Mouse (Mus musculus) small intestine, adult 2 months (tissue): ENCODE data around the gene Tial1. TPM values are rescaled to one million over a fixed set of nuclear protein-coding genes. Genes with fewer than 3 reads are reported as not detected.
A peak's percentile ranks its signal among the peaks of the same experiment; 100 is the strongest.

Source experiments
- H3K27ac ChIP-seq: fragments of 200-500 bp; 2 replicates; pipeline ENCODE4 v1.5.1; 2012; ENCODE audit warnings: low read depth, low read length, control low read depth, inconsistent platforms; ENCODE audit not compliant: insufficient read depth
- H3K27me3 ChIP-seq: fragments of 200-500 bp; 2 replicates; pipeline ENCODE4 v1.6.1; 2012; ENCODE audit warnings: mild to moderate bottlenecking, moderate library complexity, low read length, inconsistent platforms; ENCODE audit not compliant: control insufficient read depth, insufficient read depth
- H3K36me3 ChIP-seq: fragments of 200-500 bp; 2 replicates; pipeline ENCODE4 v1.6.1; 2012; ENCODE audit warnings: mild to moderate bottlenecking, low read length, control low read depth, inconsistent platforms; ENCODE audit not compliant: control insufficient read depth, insufficient read depth
- H3K4me1 ChIP-seq: fragments of 200-500 bp; 2 replicates; pipeline ENCODE4 v1.6.1; 2012; ENCODE audit warnings: low read length, inconsistent platforms, mixed read lengths; ENCODE audit not compliant: control insufficient read depth, insufficient read depth, insufficient read length
- H3K4me3 ChIP-seq: fragments of 200-500 bp; 2 replicates; pipeline ENCODE4 v1.5.1; 2012; ENCODE audit warnings: low read depth, mild to moderate bottlenecking, control low read depth, inconsistent platforms, low read length, moderate library complexity
- CTCF ChIP-seq: fragments of 200-500 bp; IDR thresholded peaks from 2 replicates; pipeline ENCODE4 v1.5.1; 2012; ENCODE audit warnings: low read depth, mild to moderate bottlenecking, control low read depth, inconsistent platforms, low read length, moderate library complexity, mixed read lengths; ENCODE audit not compliant: insufficient replicate concordance, insufficient read length; ENCODE audit errors: extremely low read depth
- POLR2A ChIP-seq: fragments of 200-500 bp; IDR thresholded peaks from 2 replicates; pipeline ENCODE4 v1.6.1; 2012; ENCODE audit warnings: low read depth, mild to moderate bottlenecking, control low read depth, inconsistent platforms, low read length, moderate library complexity
- WGBS: fragments of 180-500 bp; shearing (Covaris S2); methylation state at CpG from one replicate; pipeline ENCODE4 v1.1.7; 2018; 5-methylcytosine and 5-hydroxymethylcytosine counted together
- polyA plus RNA-seq: library from polyadenylated mRNA; depleted of rRNA; stranded (reverse); fragments of >200 nt; gene quantifications from 2 replicates; pipeline ENCODE4 v1.2.3, GENCODE M21; 2012

The Tial1 gene
- polyA plus RNA-seq, 1 experiment: 11.6 TPM

- Histone ChIP-seq H3K27ac (no peak overlapping the region), H3K4me3 (peak overlapping the region; percentile 79), H3K36me3 (no peaks in the 10 kb centered on the region), H3K4me1 (no peaks in the 10 kb centered on the region), H3K27me3 (peaks cover 28% of the 10 kb centered on the region)
- no peak for TF ChIP-seq POLR2A
- TF ChIP-seq CTCF: no peak
- WGBS: 3% methylated on average over 32 of the region's 32 CpGs
Measured at GRCm38 (mm10) chr7:128417226-128417929, 44.1 kb downstream of the Tial1 start.

- H3K36me3 ChIP-seq: no peaks in the 10 kb centered on the region
- TF ChIP-seq POLR2A (no peak), CTCF (no peak)
- H3K4me3 ChIP-seq: no peak overlapping the region
- H3K27ac ChIP-seq: no peak overlapping the region
- H3K27me3 ChIP-seq: peaks cover 28% of the 10 kb centered on the region
- 60% methylated on average over 6 of the region's 6 CpGs for WGBS
- no peaks in the 10 kb centered on the region for H3K4me1 ChIP-seq
Measured at GRCm38 (mm10) chr7:128416664-128417063, 44.9 kb downstream of the Tial1 start.

GRCm38 (mm10) chr7:128414433-128414832 lies 47.1 kb downstream of the Tial1 start:
- 33% methylated on average over 8 of the region's 8 CpGs for WGBS
- TF ChIP-seq CTCF (no peak), POLR2A (no peak)
- no peak overlapping the region for H3K4me3 ChIP-seq
- H3K27ac ChIP-seq: no peak overlapping the region
- H3K36me3 ChIP-seq: no peaks in the 10 kb centered on the region
- no peaks in the 10 kb centered on the region for H3K4me1 ChIP-seq
- peaks cover 22% of the 10 kb centered on the region for H3K27me3 ChIP-seq

GRCm38 (mm10) chr7:128412071-128412833 lies 49.3 kb downstream of the Tial1 start:
- Histone ChIP-seq H3K4me1 (no peaks in the 10 kb centered on the region), H3K4me3 (peak overlapping the region; percentile 46), H3K36me3 (no peaks in the 10 kb centered on the region), H3K27ac (peak overlapping the region; percentile 16), H3K27me3 (peaks cover 4% of the 10 kb centered on the region; the same call in 1 of the 2 replicates)
- no peak for TF ChIP-seq POLR2A
- no peak for TF ChIP-seq CTCF
- 64% methylated on average over 10 of the region's 10 CpGs for WGBS

GRCm38 (mm10) chr7:128410708-128411413 lies 50.7 kb downstream of the Tial1 start:
- WGBS: 61% methylated on average over 11 of the region's 11 CpGs
- H3K27me3 ChIP-seq: peaks cover 1% of the 10 kb centered on the region; the same call in 1 of the 2 replicates
- H3K27ac ChIP-seq: no peak overlapping the region; the same call in 1 of the 2 replicates
- no peak overlapping the region for H3K4me3 ChIP-seq
- H3K36me3 ChIP-seq: no peaks in the 10 kb centered on the region
- H3K4me1 ChIP-seq: no peaks in the 10 kb centered on the region
- TF ChIP-seq CTCF (no peak), POLR2A (no peak)

- 90% methylated on average over 5 of the region's 5 CpGs for WGBS
- Histone ChIP-seq H3K4me3 (no peak overlapping the region), H3K4me1 (no peaks in the 10 kb centered on the region), H3K27ac (no peak overlapping the region), H3K36me3 (no peaks in the 10 kb centered on the region), H3K27me3 (no peaks in the 10 kb centered on the region)
- no peak for TF ChIP-seq CTCF
- TF ChIP-seq POLR2A: no peak
Measured at GRCm38 (mm10) chr7:128408265-128408664, 53.3 kb downstream of the Tial1 start.
